ENCODE assay signal across 9 mouse cellular contexts in the genomic region with DNA sequence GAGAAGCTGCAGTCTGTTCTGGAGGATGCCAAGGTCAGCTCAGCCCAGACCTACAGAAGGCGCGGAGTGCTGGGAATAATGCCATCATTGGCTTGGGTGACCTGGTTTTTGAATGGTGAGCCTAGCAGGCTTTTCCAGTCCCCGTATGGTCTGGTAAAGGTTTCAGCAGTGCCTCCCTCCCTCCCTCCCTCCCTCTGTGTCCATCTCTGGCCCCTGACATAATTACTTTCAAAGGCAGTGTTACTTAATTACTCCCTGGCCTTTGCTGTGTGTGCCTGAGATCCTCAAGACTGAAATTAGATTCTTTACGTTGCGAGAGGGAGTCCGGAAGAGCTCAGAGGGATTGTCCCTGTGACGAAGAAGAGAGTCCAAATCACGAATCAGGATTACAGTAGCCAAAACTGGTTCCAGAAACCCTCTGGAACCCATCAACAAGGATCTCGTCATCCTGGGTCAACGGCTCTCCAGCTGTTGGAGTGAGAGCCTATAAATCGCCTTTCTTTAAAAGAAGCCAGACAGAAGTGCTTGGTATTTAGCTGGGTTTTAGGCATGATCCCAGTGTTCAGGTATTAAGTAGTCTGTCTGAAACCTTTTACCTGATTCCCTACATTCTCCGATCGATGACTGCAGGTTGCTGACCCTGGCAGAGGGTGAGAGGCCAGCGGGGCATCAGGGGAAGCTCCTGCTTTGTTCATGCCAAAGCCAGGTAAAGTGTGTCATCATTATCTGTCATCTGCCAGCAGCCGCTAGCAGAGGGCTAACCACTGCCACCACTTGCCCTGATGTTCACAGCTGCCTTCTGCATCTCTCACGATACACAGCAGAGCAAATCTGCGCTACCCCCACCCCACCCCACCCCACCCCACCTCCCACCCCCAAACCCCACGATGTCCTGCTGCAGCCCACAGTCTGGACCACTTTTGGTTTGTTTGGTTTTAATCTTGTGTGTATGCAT.
DNase-seq lines count a peak whose midpoint lies in the region; ATAC-seq lines count a peak whose summit lies in the region.
"Had no signal": no experiment of that assay in that cellular context is flagged by ENCODE, and none has a peak within 500 bp of the region (broad histone marks: within the 10 kb centered on the region; RNA-seq: fewer than 3 reads in every experiment).

No protein-coding gene starts in this region.

- ATAC-seq in hindbrain, embryonic 12.5 days (ENCODE audit: low FRiP score) = no peak

- no peak for DNase-seq in hindbrain, embryonic 10.5 days (ENCODE audit: low spot score)
- DNase-seq in MN1 (ENCODE audit: low spot score) = peak; percentile 83
- DNase-seq in brain, adult 2 months (ENCODE audit: low read depth, low spot score) = peak; percentile 98
- peak; percentile 20 for DNase-seq in gastrocnemius, postnatal 25 days
- no peak for DNase-seq in urinary bladder, postnatal 10 days (ENCODE audit: low spot score)
- no peak for DNase-seq in spleen, postnatal 4 days (ENCODE audit: low spot score in 2 of 2)
- DNase-seq: thymus, postnatal 4 days had no signal

- H3K9ac ChIP-seq in hindbrain, embryonic 12.5 days = no peak overlapping the region

- H3K27ac ChIP-seq in hindbrain, embryonic 10.5 days = peak overlapping the region; percentile 35; the same call in 1 of the 2 replicates
- H3K27ac ChIP-seq in hindbrain, embryonic 12.5 days = no peak overlapping the region
- H3K27ac ChIP-seq: macrophage had no signal

- H3K4me2 ChIP-seq in hindbrain, embryonic 12.5 days (replicated peaks) = no peak overlapping the region

- H3K36me3 ChIP-seq in hindbrain, embryonic 10.5 days = peaks cover 18% of the 10 kb centered on the region
- H3K36me3 ChIP-seq in hindbrain, embryonic 12.5 days = 0 out of 2 replicates have a peak, but pooled peaks cover 11% of the 10 kb centered on the region

- H3K9me3 ChIP-seq in hindbrain, embryonic 10.5 days = no peaks in the 10 kb centered on the region
- H3K9me3 ChIP-seq in hindbrain, embryonic 12.5 days (replicated peaks) = no peaks in the 10 kb centered on the region

- no peaks in the 10 kb centered on the region for H3K27me3 ChIP-seq in hindbrain, embryonic 10.5 days (ENCODE audit: insufficient read depth, poor library complexity, severe bottlenecking)
- H3K27me3 ChIP-seq in hindbrain, embryonic 12.5 days = no peaks in the 10 kb centered on the region

- H3K4me1 ChIP-seq in hindbrain, embryonic 10.5 days (replicated peaks) = peaks cover 40% of the 10 kb centered on the region
- peaks cover 15% of the 10 kb centered on the region for H3K4me1 ChIP-seq in hindbrain, embryonic 12.5 days

- WGBS in hindbrain, embryonic 10.5 days = 83% methylated on average over 18 of the region's 18 CpGs
- WGBS in hindbrain, embryonic 12.5 days = 79% methylated on average over 18 of the region's 18 CpGs

- no peak overlapping the region for H3K4me3 ChIP-seq in hindbrain, embryonic 10.5 days
- H3K4me3 ChIP-seq in hindbrain, embryonic 12.5 days = no peak overlapping the region

Comparison
In these comparisons a context has a peak if more than half of its experiments do, and no peak if none do; other contexts are left out.
1. DNase-seq: peak in MN1 (single experiment), brain, adult 2 months (single experiment) and gastrocnemius, postnatal 25 days (single experiment); none in hindbrain, embryonic 10.5 days (single experiment), urinary bladder, postnatal 10 days (single experiment) and spleen, postnatal 4 days (0 of 2).